Mouse (Mus musculus): ENCODE results near the gene BC030499.

DNA sequence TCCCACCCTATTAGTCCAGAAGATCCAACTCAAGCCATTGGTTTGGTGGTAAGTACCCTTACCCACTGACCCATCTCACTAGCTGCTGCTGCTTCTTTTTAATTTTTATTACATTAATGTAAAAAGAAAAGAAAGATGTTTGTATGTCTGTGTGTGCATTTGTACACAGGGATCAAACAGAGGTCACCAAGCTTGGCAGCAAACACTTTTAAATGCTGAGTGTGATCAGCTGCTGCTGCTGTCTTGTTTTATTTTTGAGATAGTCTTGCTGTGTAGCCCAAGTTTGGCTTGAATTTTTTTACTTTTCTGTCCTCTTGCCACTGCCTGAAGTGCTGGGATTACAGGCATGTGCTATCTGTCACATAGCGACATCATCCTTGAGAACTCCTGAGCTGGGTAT lies 15.0 kb upstream of the BC030499 start:
- no peak for TF ChIP-seq CTCF (IDR thresholded peaks at IDR 0.05; ENCODE audit: low read depth)
- no peak for TF ChIP-seq EP300 (IDR thresholded peaks at IDR 0.05; ENCODE audit: low read depth)
